Mouse (Mus musculus) G1E-ER4 (cell line): Measurements from ENCODE around the gene Dmbt1. TPM values are rescaled to one million over a fixed set of nuclear protein-coding genes. Genes with fewer than 3 reads are reported as not detected.

ENCODE experiments used
- GATA1 ChIP-seq: IDR thresholded peaks from one replicate; pipeline ENCODE4 v1.8.0; 2012; ENCODE audit warnings: low read length, inconsistent platforms
- polyA plus RNA-seq: library from polyadenylated mRNA; stranded (reverse); fragments of >175 nt; gene quantifications from 2 replicates; pipeline ENCODE4 v1.2.3, GENCODE M21; 2012

Dmbt1 gene
- polyA plus RNA-seq = not detected in 2 replicates

GRCm38 (mm10) chr7:131031755-131032154, at the start of gene Dmbt1:
Gene Dmbt1 (plus strand): TSS chr7:131032053.
- no peak for TF ChIP-seq GATA1

GRCm38 (mm10) chr7:130982371-130982770, 49.5 kb upstream of the Dmbt1 start:
- no peak for TF ChIP-seq GATA1

GRCm38 (mm10) chr7:130982881-130983280, 49.0 kb upstream of the Dmbt1 start:
- no peak for TF ChIP-seq GATA1

- TF ChIP-seq GATA1 = no peak
These were observed 47.6 kb upstream of the Dmbt1 start for GRCm38 (mm10) chr7:130984294-130984693.

- TF ChIP-seq GATA1 = no peak
These were observed 46.7 kb upstream of the Dmbt1 start for GRCm38 (mm10) chr7:130985193-130985592.

- TF ChIP-seq GATA1 = no peak
These were observed 46.1 kb upstream of the Dmbt1 start for GRCm38 (mm10) chr7:130985716-130986115.

- no peak for TF ChIP-seq GATA1
These were observed 43.7 kb upstream of the Dmbt1 start for GRCm38 (mm10) chr7:130988146-130988545.

GRCm38 (mm10) chr7:130989371-130989770, 42.5 kb upstream of the Dmbt1 start:
- TF ChIP-seq GATA1 = no peak

GRCm38 (mm10) chr7:130991174-130991789, 40.6 kb upstream of the Dmbt1 start:
- no peak for TF ChIP-seq GATA1

GRCm38 (mm10) chr7:130993907-130994306, 37.9 kb upstream of the Dmbt1 start:
- TF ChIP-seq GATA1 = no peak

GRCm38 (mm10) chr7:131001976-131002726, 29.7 kb upstream of the Dmbt1 start:
- no peak for TF ChIP-seq GATA1

- TF ChIP-seq GATA1 = no peak
These were observed 27.8 kb upstream of the Dmbt1 start for GRCm38 (mm10) chr7:131004071-131004470.

GRCm38 (mm10) chr7:131007221-131007620, 24.6 kb upstream of the Dmbt1 start:
- TF ChIP-seq GATA1 = no peak

- TF ChIP-seq GATA1 = no peak
These were observed 22.7 kb upstream of the Dmbt1 start for GRCm38 (mm10) chr7:131009178-131009577.

GRCm38 (mm10) chr7:131011901-131012300, 20.0 kb upstream of the Dmbt1 start:
- no peak for TF ChIP-seq GATA1

- no peak for TF ChIP-seq GATA1
These were observed 12.7 kb upstream of the Dmbt1 start for GRCm38 (mm10) chr7:131019181-131019580.

GRCm38 (mm10) chr7:131024807-131025206, 7.0 kb upstream of the Dmbt1 start:
- no peak for TF ChIP-seq GATA1
